Mouse (Mus musculus) hindbrain, embryonic 11.5 days (tissue): ENCODE measurements around the gene Lrba. TPM values are rescaled to one million over a fixed set of nuclear protein-coding genes. Genes with fewer than 3 reads are reported as not detected.

Experiments used
- ATAC-seq: fragments of 200-750 bp; cut with Nextera tagmentation; 2 replicates; pipeline ENCODE4 v1.8.0; 2017; ENCODE audit warnings: mild to moderate bottlenecking, moderate TSS enrichment, moderate library complexity; ENCODE audit not compliant: low FRiP score
- DNase-seq: peaks from one replicate; pipeline ENCODE4 v3.0.0-alpha.2; 2015; ENCODE audit warnings: low spot score
- H3K27ac ChIP-seq: fragments of 300-500 bp; sonication (generic); 2 replicates; pipeline ENCODE4 v1.5.1; 2014; ENCODE audit warnings: mild to moderate bottlenecking, low read depth, low read length
- H3K27me3 ChIP-seq: fragments of 300-500 bp; sonication (generic); 2 replicates; pipeline ENCODE4 v1.6.1; 2014; ENCODE audit warnings: mild to moderate bottlenecking, low read length, moderate library complexity, mixed read lengths; ENCODE audit not compliant: control insufficient read depth, insufficient read depth
- H3K36me3 ChIP-seq: fragments of 300-500 bp; sonication (generic); 2 replicates; pipeline ENCODE4 v1.6.1; 2014; ENCODE audit warnings: mild to moderate bottlenecking, low read length, moderate library complexity, mixed read lengths; ENCODE audit not compliant: control insufficient read depth, insufficient read depth
- H3K4me1 ChIP-seq: fragments of 300-500 bp; sonication (generic); replicated peaks from 2 replicates; pipeline ENCODE4 v1.6.1; 2014; ENCODE audit warnings: low read length, mixed read lengths; ENCODE audit not compliant: control insufficient read depth, insufficient read depth
- H3K4me2 ChIP-seq: fragments of 300-500 bp; sonication (generic); replicated peaks from 2 replicates; pipeline ENCODE4 v1.6.1; 2014; ENCODE audit warnings: mild to moderate bottlenecking, low read depth, low read length
- H3K4me3 ChIP-seq: fragments of 300-500 bp; sonication (generic); 2 replicates; pipeline ENCODE4 v1.5.1; 2014; ENCODE audit warnings: low read depth, low read length
- H3K9ac ChIP-seq: fragments of 300-500 bp; sonication (generic); 2 replicates; pipeline ENCODE4 v1.6.1; 2014; ENCODE audit warnings: low read depth, low read length
- H3K9me3 ChIP-seq: fragments of 300-500 bp; sonication (generic); 2 replicates; pipeline ENCODE4 v1.6.1; 2016; ENCODE audit warnings: low read length; ENCODE audit not compliant: control insufficient read depth
- WGBS: fragments of 180-500 bp; shearing (Covaris S2); extraction: QIAGEN DNeasy Blood & Tissue Kit; methylation state at CpG from one replicate; pipeline ENCODE4 v1.1.7; 2014; 5-methylcytosine and 5-hydroxymethylcytosine counted together
- polyA plus RNA-seq: library from polyadenylated mRNA; unstranded; fragments of >200 nt; fragmentation: Nextera tagmentation; extraction: Ambion mirVana; gene quantifications from 2 replicates; pipeline ENCODE4 v1.2.1, GENCODE M21; 2014

Gene Lrba
- polyA plus RNA-seq, 1 experiment from 2014 or later = 11.2 TPM

DNA sequence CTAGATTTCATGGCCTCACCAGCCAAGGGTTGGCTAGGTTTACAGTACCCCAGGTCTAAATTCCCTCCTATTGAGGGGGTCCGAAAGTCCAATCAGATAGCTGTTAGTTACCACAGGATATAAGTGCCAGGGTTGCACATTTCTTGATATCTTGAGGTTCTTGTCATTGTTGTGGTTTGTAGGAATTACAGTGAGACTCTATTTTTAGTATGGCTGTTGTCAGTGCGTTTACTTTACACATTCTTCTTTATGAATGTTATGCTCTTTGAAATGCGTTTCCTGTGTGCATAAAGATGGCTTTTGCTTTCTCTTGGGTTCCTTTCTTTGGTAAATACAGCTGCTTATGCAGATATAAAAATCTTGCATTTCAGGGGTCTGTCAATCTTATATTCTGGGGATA is 237.1 kb downstream of the Lrba start:
- Histone ChIP-seq H3K36me3 (no peaks in the 10 kb centered on the region), H3K4me1 (no peaks in the 10 kb centered on the region), H3K4me3 (no peak overlapping the region), H3K27me3 (no peaks in the 10 kb centered on the region), H3K4me2 (no peak overlapping the region), H3K9ac (no peak overlapping the region), H3K9me3 (no peaks in the 10 kb centered on the region), H3K27ac (no peak overlapping the region)
- 88% methylated on average over 3 of the region's 3 CpGs for WGBS
- DNase-seq (no peak), ATAC-seq (no peak)

DNA sequence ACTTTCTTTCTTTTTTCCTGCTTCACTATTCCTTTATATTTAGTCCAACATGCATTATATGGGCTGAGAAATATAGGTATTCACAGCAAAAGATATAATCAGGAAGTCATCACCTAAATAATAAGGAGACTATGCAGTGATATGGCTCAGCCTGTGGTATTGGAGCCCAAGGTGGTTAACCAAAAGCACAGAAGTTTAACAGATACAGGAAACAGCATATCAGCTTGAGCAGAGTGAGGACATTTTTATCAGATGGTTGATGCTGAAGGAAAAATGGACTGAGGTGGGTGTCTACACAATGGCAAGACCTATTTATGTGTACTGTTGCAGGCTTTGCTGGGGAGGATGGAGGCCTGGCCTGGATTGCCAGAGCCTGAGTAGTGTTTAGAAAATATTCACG is 265.5 kb downstream of the Lrba start:
- no peak for ATAC-seq
- no peak for DNase-seq
- H3K27me3 ChIP-seq = no peaks in the 10 kb centered on the region
- no peak overlapping the region for H3K9ac ChIP-seq
- H3K4me1 ChIP-seq = no peaks in the 10 kb centered on the region
- H3K4me3 ChIP-seq = no peak overlapping the region
- no peaks in the 10 kb centered on the region for H3K36me3 ChIP-seq
- no peaks in the 10 kb centered on the region for H3K9me3 ChIP-seq
- 91% methylated on average over 1 of the region's 1 CpGs for WGBS
- H3K27ac ChIP-seq = no peak overlapping the region
- no peak overlapping the region for H3K4me2 ChIP-seq

DNA sequence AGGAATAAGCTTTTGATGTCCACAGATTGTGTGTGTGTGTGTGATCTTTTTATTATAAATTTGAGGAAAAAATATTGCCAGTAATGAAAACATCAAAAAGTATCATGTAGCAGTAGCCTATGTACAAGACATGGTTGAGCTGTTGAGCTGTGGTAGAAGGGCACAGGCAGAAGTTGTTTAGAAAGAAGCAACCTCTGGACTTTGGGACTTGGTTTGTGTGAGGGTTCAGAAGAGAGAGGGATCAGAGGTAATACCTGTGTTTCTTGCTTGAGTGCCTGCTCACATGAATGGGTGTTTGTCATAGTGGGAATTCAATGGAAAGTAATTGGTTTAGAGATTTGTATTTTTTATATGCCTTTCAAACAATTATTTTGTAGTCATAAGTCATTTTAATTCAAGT is 276.1 kb downstream of the Lrba start:
- H3K4me2 ChIP-seq = no peak overlapping the region
- no peaks in the 10 kb centered on the region for H3K36me3 ChIP-seq
- H3K4me3 ChIP-seq = no peak overlapping the region
- no peaks in the 10 kb centered on the region for H3K4me1 ChIP-seq
- H3K27ac ChIP-seq = no peak overlapping the region
- H3K9ac ChIP-seq = no peak overlapping the region
- no peak for DNase-seq
- no peaks in the 10 kb centered on the region for H3K9me3 ChIP-seq
- no peak for ATAC-seq
- no peaks in the 10 kb centered on the region for H3K27me3 ChIP-seq

- Histone ChIP-seq H3K4me3 (no peak overlapping the region), H3K27me3 (no peaks in the 10 kb centered on the region), H3K4me1 (no peaks in the 10 kb centered on the region), H3K27ac (no peak overlapping the region), H3K9me3 (no peaks in the 10 kb centered on the region), H3K9ac (no peak overlapping the region), H3K36me3 (no peaks in the 10 kb centered on the region), H3K4me2 (no peak overlapping the region)
- no peak for DNase-seq
- WGBS = 84% methylated on average over 2 of the region's 2 CpGs
- ATAC-seq = no peak
Measured at GRCm38 (mm10) chr3:86518506-86519109, 294.1 kb downstream of the Lrba start.

GRCm38 (mm10) chr3:86522880-86523505 is 298.5 kb downstream of the Lrba start:
- Histone ChIP-seq H3K9ac (no peak overlapping the region), H3K4me1 (no peaks in the 10 kb centered on the region), H3K4me2 (no peak overlapping the region), H3K36me3 (no peaks in the 10 kb centered on the region), H3K27me3 (no peaks in the 10 kb centered on the region), H3K4me3 (no peak overlapping the region), H3K9me3 (no peaks in the 10 kb centered on the region), H3K27ac (no peak overlapping the region)
- DNase-seq (no peak), ATAC-seq (no peak)
- WGBS = 88% methylated on average over 3 of the region's 3 CpGs

- H3K36me3 ChIP-seq = no peaks in the 10 kb centered on the region
- DNase-seq (peak; percentile 33), ATAC-seq (no peak)
- no peaks in the 10 kb centered on the region for H3K9me3 ChIP-seq
- H3K4me3 ChIP-seq = no peak overlapping the region
- H3K9ac ChIP-seq = no peak overlapping the region
- WGBS = 54% methylated on average over 16 of the region's 16 CpGs
- H3K4me2 ChIP-seq = no peak overlapping the region
- no peaks in the 10 kb centered on the region for H3K4me1 ChIP-seq
- no peaks in the 10 kb centered on the region for H3K27me3 ChIP-seq
- peak overlapping the region; percentile 71 for H3K27ac ChIP-seq
Measured at GRCm38 (mm10) chr3:86531531-86532269, 307.2 kb downstream of the Lrba start.

- WGBS = 56% methylated on average over 1 of the region's 1 CpGs
- no peak for ATAC-seq
Measured at GRCm38 (mm10) chr3:86536751-86537150, 312.3 kb downstream of the Lrba start.

DNA sequence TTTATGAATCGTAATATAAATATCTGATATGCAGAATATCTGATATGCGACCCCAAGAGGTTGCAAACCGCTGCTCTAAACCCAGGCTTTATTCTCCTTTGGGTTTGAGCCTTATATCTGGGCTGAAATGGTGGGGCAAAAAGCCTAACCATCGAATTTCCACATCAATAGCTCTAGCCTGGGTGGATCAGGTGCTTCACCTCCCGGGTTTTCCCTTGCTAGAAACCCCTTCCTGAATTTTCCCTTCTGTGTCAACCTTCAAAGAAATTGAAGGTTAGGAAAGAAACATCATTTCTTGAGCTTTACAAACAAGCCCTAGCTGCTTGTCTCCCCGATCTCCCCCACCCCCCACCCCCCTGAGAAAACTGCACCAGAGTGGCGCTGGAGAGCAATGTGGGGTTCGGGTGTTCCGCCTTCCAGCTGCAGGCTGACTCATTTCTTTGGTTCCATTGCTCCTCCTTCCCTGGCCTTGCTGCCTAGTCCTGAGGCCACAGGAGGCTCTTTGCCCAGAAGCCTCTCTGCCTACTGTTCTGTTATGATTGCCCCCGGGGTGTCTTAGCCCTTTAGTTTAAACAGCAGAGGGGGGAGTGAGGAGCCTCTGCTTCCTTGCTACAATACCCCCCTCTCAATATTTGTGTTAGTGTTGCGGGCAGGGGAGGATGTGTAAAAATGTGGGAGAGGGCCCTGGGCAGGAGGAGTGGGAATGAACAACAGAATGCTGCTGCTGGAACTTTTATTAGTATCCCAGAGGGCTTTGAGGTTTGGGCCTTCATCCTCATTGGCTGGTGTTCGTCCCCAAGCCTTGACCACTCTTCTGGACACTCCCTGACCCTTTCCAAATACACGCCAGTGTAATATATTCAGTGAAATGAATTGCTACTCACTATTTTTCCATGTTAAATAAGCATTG is 314.4 kb downstream of the Lrba start:
- WGBS = 17% methylated on average over 13 of the region's 13 CpGs
- Histone ChIP-seq H3K4me2 (no peak overlapping the region), H3K9ac (no peak overlapping the region), H3K27ac (peak overlapping the region; percentile 51), H3K36me3 (no peaks in the 10 kb centered on the region), H3K4me3 (no peak overlapping the region), H3K27me3 (no peaks in the 10 kb centered on the region), H3K9me3 (no peaks in the 10 kb centered on the region), H3K4me1 (no peaks in the 10 kb centered on the region; the same call in 1 of the 2 replicates)
- DNase-seq (no peak), ATAC-seq (peak; percentile 46; the same call in 1 of the 2 replicates)

More at GRCm38 (mm10) chr3:86536751-86537150, 312.3 kb downstream of the Lrba start:
- no peak overlapping the region for H3K9ac ChIP-seq
- no peak overlapping the region for H3K4me3 ChIP-seq
- H3K9me3 ChIP-seq = no peaks in the 10 kb centered on the region
- no peaks in the 10 kb centered on the region for H3K36me3 ChIP-seq
- no peak overlapping the region for H3K4me2 ChIP-seq
- DNase-seq = no peak
- H3K27ac ChIP-seq = no peak overlapping the region
- no peaks in the 10 kb centered on the region; the same call in 1 of the 2 replicates for H3K4me1 ChIP-seq
- H3K27me3 ChIP-seq = no peaks in the 10 kb centered on the region
